Comparison of ENCODE assay signal across 19 mouse cellular contexts in the genomic region with DNA sequence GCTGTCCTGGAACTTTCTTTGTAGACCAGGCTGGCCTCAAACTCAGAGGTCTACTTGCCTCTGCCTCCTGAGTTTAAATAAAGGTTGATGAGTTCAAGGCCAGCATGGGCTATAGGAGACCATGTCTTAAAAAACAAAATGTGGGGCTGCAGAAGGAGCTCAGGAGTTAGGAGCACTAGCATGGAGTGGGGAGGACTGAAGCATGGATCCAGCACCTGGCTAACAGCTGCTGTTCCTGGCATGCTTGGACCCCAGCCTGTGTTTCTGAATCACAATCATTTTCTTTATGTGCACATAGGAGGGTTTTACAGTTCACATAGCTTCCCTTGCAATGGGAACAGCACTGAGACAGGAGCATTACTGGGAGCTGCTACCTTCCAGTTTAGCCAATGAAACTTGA.
"Had no signal": no experiment of that assay in that cellular context is flagged by ENCODE, and none has a peak within 500 bp of the region (broad histone marks: within the 10 kb centered on the region; RNA-seq: fewer than 3 reads in every experiment).

No protein-coding gene starts in this region.

- DNase-seq: kidney, adult 18-20 months; kidney, postnatal 10 days; kidney, postnatal 36 days; layer of hippocampus, postnatal 36 days; left cerebral cortex, postnatal 4 days; lung, adult 18-20 months; lung, postnatal 10 days; lung, postnatal 36 days; midbrain, embryonic 14.5 days; retina, postnatal 1 day; right cerebral cortex, postnatal 25 days; thymus, adult 18-20 months; thymus, postnatal 36 days had no signal

- H3K27me3 ChIP-seq: kidney, embryonic 15.5 days; lung, embryonic 15.5 days; megakaryocyte, embryonic 14.5 days; neural tube, embryonic 13.5 days had no signal

- H3K9me3 ChIP-seq: kidney, embryonic 15.5 days; lung, embryonic 15.5 days; megakaryocyte, embryonic 14.5 days; midbrain, embryonic 10.5 days; neural tube, embryonic 13.5 days had no signal

- H3K36me3 ChIP-seq: kidney, embryonic 15.5 days had no signal

- H3K9ac ChIP-seq: kidney, embryonic 15.5 days; lung, embryonic 15.5 days; neural tube, embryonic 13.5 days had no signal

- H3K27ac ChIP-seq: kidney, embryonic 15.5 days; left cerebral cortex, adult 2 months; lung, embryonic 15.5 days; neural tube, embryonic 13.5 days had no signal

- H3K4me3 ChIP-seq: kidney, embryonic 15.5 days; left cerebral cortex, adult 2 months; lung, embryonic 15.5 days; megakaryocyte, embryonic 14.5 days; midbrain, embryonic 10.5 days; neural tube, embryonic 13.5 days had no signal

- H3K4me2 ChIP-seq: kidney, embryonic 15.5 days; lung, embryonic 15.5 days; neural tube, embryonic 13.5 days had no signal
